Mouse (Mus musculus) C2C12 (cell line): ENCODE results near the gene Col23a1. TPM values are rescaled to one million over a fixed set of nuclear protein-coding genes. Genes with fewer than 3 reads are reported as not detected.

Experiments used
- H3K27me3 ChIP-seq: one replicate; pipeline ENCODE4 v1.6.1; 2011; ENCODE audit not compliant: control insufficient read depth, insufficient read depth, insufficient read length
- H3K36me3 ChIP-seq: one replicate; pipeline ENCODE4 v1.6.1; 2011; ENCODE audit not compliant: control insufficient read depth, insufficient read depth
- H3K4me3 ChIP-seq: one replicate; pipeline ENCODE4 v1.5.1; 2011; ENCODE audit warnings: mild to moderate bottlenecking, control low read depth; ENCODE audit not compliant: poor library complexity, insufficient read depth, severe bottlenecking
- H3K79me2 ChIP-seq: one replicate; pipeline ENCODE4 v1.6.1; 2011; ENCODE audit not compliant: control insufficient read depth, insufficient read depth
- H3K79me3 ChIP-seq: one replicate; pipeline ENCODE4 v1.6.1; 2011; ENCODE audit warnings: low read depth, control low read depth
- H3ac ChIP-seq: one replicate; pipeline ENCODE3; 2011; ENCODE audit warnings: low read depth; ENCODE audit not compliant: control insufficient read depth, insufficient read length
- CEBPB ChIP-seq: IDR thresholded peaks from one replicate; pipeline ENCODE4 v1.6.1; 2011; ENCODE audit warnings: low read depth, mild to moderate bottlenecking, control low read depth, moderate library complexity
- CTCF ChIP-seq: IDR thresholded peaks from one replicate; pipeline ENCODE4 v1.5.1; 2011; ENCODE audit not compliant: control insufficient read depth, insufficient read depth, insufficient read length
- FOSL1 ChIP-seq: IDR thresholded peaks from one replicate; pipeline ENCODE4 v1.8.0; 2011; ENCODE audit warnings: mild to moderate bottlenecking, low read length; ENCODE audit not compliant: poor library complexity, insufficient read depth, severe bottlenecking
- MAX ChIP-seq: IDR thresholded peaks from one replicate; pipeline ENCODE4 v1.6.1; 2011; ENCODE audit warnings: mild to moderate bottlenecking, control low read depth
- MYOD1 ChIP-seq: IDR thresholded peaks from one replicate; pipeline ENCODE4 v1.6.1; 2011; ENCODE audit warnings: low read depth; ENCODE audit not compliant: control insufficient read depth, insufficient read length
- MYOG ChIP-seq: IDR thresholded peaks from one replicate; pipeline ENCODE4 v1.6.1; 2011; ENCODE audit not compliant: control insufficient read depth, insufficient read length; ENCODE audit errors: extremely low read depth
- USF1 ChIP-seq: IDR thresholded peaks from one replicate; pipeline ENCODE4 v1.6.1; 2011; ENCODE audit warnings: low read depth, mild to moderate bottlenecking, control low read depth, moderate library complexity
- polyA plus RNA-seq: library from polyadenylated mRNA; unstranded; fragments of >200 nt; fragmentation: generic; extraction: Trizol; gene quantifications from one replicate; pipeline ENCODE4 v1.2.1, GENCODE M21; 2012; ENCODE audit warnings: missing spikeins

The Col23a1 gene
- polyA plus RNA-seq, 1 experiment = 0.43 TPM

DNA sequence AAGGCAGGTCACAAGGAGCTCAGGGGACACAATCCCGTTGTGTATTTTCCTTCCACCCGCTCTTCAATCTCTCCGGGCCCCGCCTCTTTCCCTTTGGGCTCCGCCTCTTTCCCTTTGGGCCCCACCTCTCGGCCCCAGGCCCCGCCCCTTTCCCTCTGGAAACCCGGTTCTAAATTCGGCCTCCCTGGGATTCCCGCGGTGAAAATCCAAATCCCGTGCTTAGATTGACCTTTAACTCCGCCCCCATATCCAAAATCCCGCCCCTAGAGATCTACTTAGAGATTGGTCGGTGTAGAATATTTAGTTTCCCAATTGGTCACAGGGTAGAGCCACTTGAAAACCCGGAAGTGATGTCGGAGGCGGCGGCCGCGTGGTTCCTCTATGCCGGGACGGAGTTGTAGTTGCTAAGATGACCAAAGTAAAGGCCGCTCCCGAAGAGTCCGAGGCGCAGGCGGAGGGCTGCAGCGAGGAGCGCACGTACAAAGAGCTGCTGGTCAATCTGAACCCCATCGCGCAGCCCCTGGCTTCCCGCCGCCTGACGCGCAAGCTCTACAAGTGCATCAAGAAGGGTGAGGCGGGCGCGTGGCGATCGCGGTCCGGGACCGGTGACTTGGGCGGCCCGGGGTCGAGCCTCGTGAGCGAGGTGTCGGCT, 329.8 kb downstream of the Col23a1 start, which contains the start of gene Nhp2:
Nhp2 (plus strand) TSS at position 327 of the 652 bp plus-strand sequence.
- peak within 1 kb of the TSS; percentile 94 for H3K4me3 ChIP-seq
- TF ChIP-seq MYOG = no peak
- TF ChIP-seq MAX = peak; percentile 98
- H3K79me2 ChIP-seq = peaks cover 46% of the 10 kb centered on the region
- H3K27me3 ChIP-seq = no peaks in the 10 kb centered on the region
- peak within 1 kb of the TSS; percentile 100 for H3ac ChIP-seq
- peaks cover 35% of the 10 kb centered on the region for H3K36me3 ChIP-seq
- H3K79me3 ChIP-seq = peaks cover 31% of the 10 kb centered on the region

DNA sequence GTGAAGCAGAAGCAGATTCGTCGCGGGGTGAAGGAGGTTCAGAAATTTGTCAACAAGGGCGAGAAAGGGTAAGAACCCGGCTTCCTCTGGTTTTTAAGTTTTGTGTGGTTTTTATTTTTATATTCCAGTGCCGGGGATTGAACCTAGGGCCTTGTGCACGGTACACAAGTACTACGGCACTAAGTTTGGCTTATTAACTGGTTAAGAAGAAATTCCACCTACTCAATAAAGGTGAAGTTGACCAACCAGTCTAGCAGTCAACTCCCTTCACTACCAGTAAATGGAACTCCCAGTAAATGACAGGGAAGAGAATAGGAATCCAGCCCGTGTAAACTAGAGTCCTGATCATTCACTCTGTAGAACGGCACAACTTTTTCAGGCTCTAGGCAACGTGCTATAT, 330.4 kb downstream of the Col23a1 start:
- H3K36me3 ChIP-seq = peaks cover 38% of the 10 kb centered on the region
- peak overlapping the region; percentile 94 for H3K4me3 ChIP-seq
- peaks cover 50% of the 10 kb centered on the region for H3K79me2 ChIP-seq
- TF ChIP-seq MYOG (no peak), CEBPB (no peak), USF1 (no peak), FOSL1 (no peak), MYOD1 (no peak), MAX (no peak), CTCF (no peak)
- H3K27me3 ChIP-seq = no peaks in the 10 kb centered on the region
- peaks cover 31% of the 10 kb centered on the region for H3K79me3 ChIP-seq
- peak overlapping the region; percentile 100 for H3ac ChIP-seq

DNA sequence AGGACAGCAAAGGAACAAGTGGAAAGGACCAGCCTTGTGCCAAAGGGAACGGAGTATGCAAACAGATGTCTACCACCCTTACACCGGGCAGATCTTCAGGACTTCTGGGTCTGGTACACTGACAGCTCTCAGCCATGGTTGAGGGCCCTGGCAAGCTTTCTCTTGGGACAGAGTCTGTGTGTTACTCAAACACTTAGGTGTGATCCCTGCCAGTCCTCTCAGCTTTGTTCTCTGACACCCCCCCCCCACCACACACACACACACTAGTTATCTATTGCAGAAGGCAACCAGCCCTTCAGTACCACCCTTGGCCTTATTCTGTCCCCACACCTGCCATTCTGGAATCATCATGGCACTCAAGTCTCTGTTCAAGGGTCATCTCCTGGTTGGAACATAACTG, 332.1 kb downstream of the Col23a1 start:
- Histone ChIP-seq H3K36me3 (peaks cover 55% of the 10 kb centered on the region), H3K4me3 (no peak overlapping the region)

DNA sequence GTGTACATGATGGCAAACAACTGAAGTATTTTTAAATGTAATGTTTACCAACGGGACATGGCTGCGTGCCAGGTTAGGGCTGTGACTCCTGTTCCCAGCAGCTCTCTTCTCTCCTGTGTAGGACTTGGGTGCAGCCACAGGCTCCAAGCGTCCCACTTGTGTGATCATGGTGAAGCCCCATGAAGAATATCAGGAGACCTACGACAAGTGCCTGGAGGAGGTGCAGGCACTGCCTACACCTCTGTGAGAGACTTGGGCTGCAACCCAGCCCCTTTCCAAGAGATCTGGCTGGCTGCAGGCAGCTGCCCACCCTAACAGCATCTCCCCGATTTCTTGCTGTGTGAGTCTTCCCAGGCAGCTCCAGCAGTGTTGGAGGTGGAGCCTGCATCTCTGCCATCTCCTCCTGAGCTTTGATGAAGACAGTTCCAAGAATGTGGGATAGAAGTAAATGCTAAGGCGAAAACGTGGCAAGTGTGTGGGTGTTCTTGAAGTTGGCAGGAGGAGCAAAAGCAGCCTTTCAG, 333.3 kb downstream of the Col23a1 start:
- Histone ChIP-seq H3K79me2 (peaks cover 54% of the 10 kb centered on the region), H3ac (no peak overlapping the region), H3K36me3 (peaks cover 66% of the 10 kb centered on the region), H3K27me3 (no peaks in the 10 kb centered on the region), H3K4me3 (no peak overlapping the region), H3K79me3 (peaks cover 31% of the 10 kb centered on the region)
- TF ChIP-seq CTCF (no peak), MYOG (no peak), MYOD1 (no peak), USF1 (no peak)

More for the DNA sequence above, 332.1 kb downstream of the Col23a1 start:
- no peak overlapping the region for H3ac ChIP-seq
- H3K79me3 ChIP-seq = peaks cover 31% of the 10 kb centered on the region
- TF ChIP-seq MAX (no peak), MYOG (no peak), MYOD1 (no peak), CEBPB (no peak), CTCF (no peak), FOSL1 (no peak), USF1 (no peak)
- H3K79me2 ChIP-seq = peaks cover 54% of the 10 kb centered on the region
- no peaks in the 10 kb centered on the region for H3K27me3 ChIP-seq

DNA sequence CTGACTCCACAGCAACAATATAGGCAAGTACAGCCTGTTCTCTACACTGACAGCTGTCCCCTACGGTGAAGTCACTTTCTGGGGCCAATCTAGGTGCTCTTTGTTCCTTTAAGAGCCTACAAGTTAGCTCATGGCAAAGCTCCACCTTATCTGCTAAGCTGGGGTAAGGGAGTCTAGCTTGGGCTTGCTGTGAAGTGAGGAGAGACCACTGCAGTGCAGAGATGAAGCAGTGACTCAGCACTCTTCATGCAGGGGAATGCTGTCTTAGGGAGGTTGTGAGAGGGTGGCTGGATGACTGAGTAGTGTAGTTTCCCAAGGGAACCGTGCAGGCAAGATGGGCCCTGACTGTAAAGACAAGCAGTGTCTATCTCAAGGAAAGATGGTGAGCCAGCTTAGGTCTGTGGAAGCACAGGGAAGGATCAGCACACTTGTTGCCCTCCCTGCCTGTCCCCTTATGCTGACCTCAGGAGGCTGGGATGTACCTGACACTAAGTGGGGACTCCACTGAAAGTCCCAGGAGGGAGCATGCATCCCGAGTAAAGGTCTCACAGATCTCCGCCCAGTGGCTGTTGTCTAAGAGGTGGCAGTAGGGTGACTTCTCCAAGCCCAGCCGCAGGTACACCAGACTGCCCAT, 335.6 kb downstream of the Col23a1 start:
- H3K79me3 ChIP-seq = peaks cover 25% of the 10 kb centered on the region
- peaks cover 49% of the 10 kb centered on the region for H3K79me2 ChIP-seq
- H3K4me3 ChIP-seq = no peak overlapping the region
- peak overlapping the region; percentile 28 for H3ac ChIP-seq
- H3K36me3 ChIP-seq = peaks cover 79% of the 10 kb centered on the region
- H3K27me3 ChIP-seq = no peaks in the 10 kb centered on the region
- TF ChIP-seq MAX (no peak), USF1 (no peak)

DNA sequence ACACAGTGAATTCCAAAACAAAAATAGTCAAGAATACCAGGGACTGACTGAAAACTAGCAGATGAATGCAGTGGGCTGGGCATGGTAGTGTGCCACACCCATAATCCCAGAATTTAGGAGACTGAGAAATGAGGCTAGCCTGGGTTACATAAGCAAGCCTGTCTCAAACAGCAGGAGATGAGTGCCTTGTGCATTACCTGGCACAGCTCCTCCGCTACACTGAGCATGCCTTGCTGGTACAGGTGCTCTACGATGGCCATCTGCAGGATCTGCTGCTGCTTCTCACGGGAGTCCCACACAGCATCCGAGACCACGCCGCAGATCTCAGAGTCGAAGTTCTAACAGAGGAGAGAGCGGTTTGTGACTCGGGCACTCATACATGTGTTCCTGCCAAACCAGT, 337.7 kb downstream of the Col23a1 start:
- Histone ChIP-seq H3K79me2 (peaks cover 40% of the 10 kb centered on the region), H3K4me3 (no peak overlapping the region), H3K36me3 (peaks cover 66% of the 10 kb centered on the region), H3K79me3 (peaks cover 6% of the 10 kb centered on the region), H3K27me3 (no peaks in the 10 kb centered on the region), H3ac (no peak overlapping the region)
- TF ChIP-seq USF1 = no peak
- no peak for TF ChIP-seq CTCF
- no peak for TF ChIP-seq MYOD1
- TF ChIP-seq MAX = no peak
- TF ChIP-seq CEBPB = no peak
- TF ChIP-seq MYOG = no peak
- no peak for TF ChIP-seq FOSL1
